Mouse (Mus musculus) spleen, adult 2 months (tissue): Measurements from ENCODE around the gene Spag16.

Experiments used
- CTCF ChIP-seq: fragments of 200-500 bp; IDR thresholded peaks from 2 replicates; pipeline ENCODE4 v1.5.1; 2011; ENCODE audit warnings: mild to moderate bottlenecking, inconsistent platforms; ENCODE audit not compliant: insufficient read depth, insufficient read length, insufficient replicate concordance; ENCODE audit errors: extremely low read depth
- POLR2A ChIP-seq: fragments of 200-500 bp; IDR thresholded peaks from 2 replicates; pipeline ENCODE4 v1.6.1; 2011; ENCODE audit warnings: low read depth, low read length, inconsistent platforms

- TF ChIP-seq POLR2A, result no peak
- TF ChIP-seq CTCF, result no peak
These were observed 700.4 kb downstream of the Spag16 start for GRCm38 (mm10) chr1:70527134-70527533.
